Mouse (Mus musculus) heart, embryonic 10.5 days (tissue): ENCODE results near the gene Cacna1b. TPM values are rescaled to one million over a fixed set of nuclear protein-coding genes. Genes with fewer than 3 reads are reported as not detected.

Source experiments
- DNase-seq: peaks from one replicate; pipeline ENCODE4 v3.0.0-alpha.2; 2017; ENCODE audit warnings: low spot score
- H3K27ac ChIP-seq: fragments of 300-500 bp; sonication (generic); 2 replicates; pipeline ENCODE4 v1.5.1; 2016; ENCODE audit warnings: mild to moderate bottlenecking
- H3K27me3 ChIP-seq: fragments of 300-500 bp; sonication (generic); 2 replicates; pipeline ENCODE4 v1.6.1; 2016; ENCODE audit warnings: mild to moderate bottlenecking; ENCODE audit not compliant: poor library complexity, insufficient read depth, severe bottlenecking
- H3K36me3 ChIP-seq: fragments of 300-500 bp; sonication (generic); 2 replicates; pipeline ENCODE4 v1.6.1; 2016; ENCODE audit warnings: mild to moderate bottlenecking, moderate library complexity
- H3K4me1 ChIP-seq: fragments of 300-500 bp; sonication (generic); 2 replicates; pipeline ENCODE4 v1.6.1; 2016; ENCODE audit warnings: mild to moderate bottlenecking
- H3K4me3 ChIP-seq: fragments of 300-500 bp; sonication (generic); 2 replicates; pipeline ENCODE4 v1.5.1; 2016; ENCODE audit warnings: mild to moderate bottlenecking, moderate library complexity
- H3K9me3 ChIP-seq: fragments of 300-500 bp; sonication (generic); 2 replicates; pipeline ENCODE4 v1.6.1; 2016; ENCODE audit warnings: mild to moderate bottlenecking, moderate library complexity
- WGBS: fragments of 180-500 bp; shearing (Covaris S2); methylation state at CpG from one replicate; pipeline ENCODE4 v1.1.7; 2016; 5-methylcytosine and 5-hydroxymethylcytosine counted together
- polyA plus RNA-seq: library from polyadenylated mRNA; unstranded; fragments of >200 nt; fragmentation: Nextera tagmentation; extraction: Ambion mirVana; gene quantifications from 2 replicates; pipeline ENCODE4 v1.2.1, GENCODE M21; 2016

The Cacna1b gene
- polyA plus RNA-seq, 1 experiment from 2014 or later: 0.57 TPM

- WGBS: 80% methylated on average over 3 of the region's 3 CpGs
- Histone ChIP-seq H3K27ac (no peak overlapping the region), H3K9me3 (no peaks in the 10 kb centered on the region), H3K27me3 (peaks cover 43% of the 10 kb centered on the region), H3K4me3 (no peak overlapping the region), H3K36me3 (no peaks in the 10 kb centered on the region), H3K4me1 (peaks cover 8% of the 10 kb centered on the region)
- DNase-seq: peak; percentile 68
Observed at GRCm38 (mm10) chr2:24677629-24678028, 85.3 kb downstream of the Cacna1b start.

GRCm38 (mm10) chr2:24674432-24675006 lies 88.4 kb downstream of the Cacna1b start:
- Histone ChIP-seq H3K36me3 (no peaks in the 10 kb centered on the region), H3K27me3 (peaks cover 24% of the 10 kb centered on the region), H3K4me1 (peaks cover 8% of the 10 kb centered on the region), H3K9me3 (no peaks in the 10 kb centered on the region), H3K27ac (no peak overlapping the region), H3K4me3 (no peak overlapping the region)
- peak; percentile 38 for DNase-seq
- WGBS: 78% methylated on average over 6 of the region's 6 CpGs

DNA sequence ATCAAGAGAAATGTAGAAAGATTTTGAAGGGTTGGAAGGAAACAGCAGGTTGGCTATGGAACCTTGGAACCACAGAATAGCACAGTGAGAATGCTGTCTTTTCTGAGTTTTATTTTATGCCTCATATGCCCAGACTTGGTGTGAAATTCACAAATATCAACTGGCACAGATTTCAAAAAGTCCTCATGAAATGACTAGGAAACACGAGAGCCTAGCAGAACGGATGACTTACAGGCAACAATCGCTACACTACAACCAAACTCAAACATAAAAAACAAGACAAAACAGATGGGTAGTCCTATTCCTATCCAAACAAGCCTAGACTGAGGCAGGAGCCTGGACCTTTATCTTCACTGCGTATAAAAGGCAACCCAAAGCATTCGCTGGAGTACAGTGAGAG lies 94.4 kb downstream of the Cacna1b start:
- no peaks in the 10 kb centered on the region for H3K27me3 ChIP-seq
- 87% methylated on average over 5 of the region's 5 CpGs for WGBS
- no peak overlapping the region for H3K27ac ChIP-seq
- H3K4me1 ChIP-seq: peaks cover 4% of the 10 kb centered on the region; the same call in 1 of the 2 replicates
- H3K36me3 ChIP-seq: no peaks in the 10 kb centered on the region
- no peak overlapping the region for H3K4me3 ChIP-seq
- H3K9me3 ChIP-seq: no peaks in the 10 kb centered on the region
- DNase-seq: no peak

- Histone ChIP-seq H3K4me3 (peak overlapping the region; percentile 18; the same call in 1 of the 2 replicates), H3K36me3 (no peaks in the 10 kb centered on the region), H3K4me1 (peaks cover 4% of the 10 kb centered on the region; the same call in 1 of the 2 replicates), H3K27me3 (no peaks in the 10 kb centered on the region), H3K27ac (no peak overlapping the region), H3K9me3 (no peaks in the 10 kb centered on the region)
- DNase-seq: no peak
- WGBS: 25% methylated on average over 9 of the region's 9 CpGs
Observed at GRCm38 (mm10) chr2:24664678-24665257, 98.2 kb downstream of the Cacna1b start.

DNA sequence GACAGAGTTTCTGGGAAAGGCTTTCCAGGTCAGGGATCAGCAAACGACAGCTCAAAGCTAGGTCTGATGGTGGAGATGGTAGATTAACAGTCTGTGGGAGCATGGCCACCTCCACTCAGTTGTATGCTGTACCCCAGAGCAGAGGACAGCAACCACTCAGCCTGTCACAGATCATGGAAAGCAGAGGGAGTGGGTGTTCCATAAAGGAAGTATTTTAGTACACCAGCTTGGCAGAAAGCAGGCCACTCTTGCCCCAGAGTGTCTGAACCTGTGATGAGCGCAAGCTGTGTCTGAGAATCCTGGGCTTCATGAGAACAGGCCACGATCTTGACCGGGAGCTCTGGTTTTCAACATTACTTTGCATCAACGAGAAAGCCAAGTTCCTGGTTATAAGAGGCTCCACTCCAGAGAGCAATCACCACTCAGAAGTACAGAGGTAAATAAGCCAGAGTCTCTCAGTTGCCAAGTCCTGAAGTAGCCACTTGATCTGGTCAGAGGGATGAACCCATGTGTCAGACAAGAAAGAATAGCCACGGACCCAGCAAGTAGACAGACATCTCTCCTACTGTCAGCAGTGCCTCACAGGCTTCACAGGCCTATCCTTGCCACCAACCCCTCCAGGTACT lies 103.7 kb downstream of the Cacna1b start:
- Histone ChIP-seq H3K4me3 (no peak overlapping the region), H3K27me3 (0 out of 2 replicates have a peak, but pooled peaks cover under 1% of the 10 kb centered on the region), H3K9me3 (no peaks in the 10 kb centered on the region), H3K4me1 (no peaks in the 10 kb centered on the region), H3K27ac (no peak overlapping the region), H3K36me3 (no peaks in the 10 kb centered on the region)
- DNase-seq: no peak
- 59% methylated on average over 6 of the region's 6 CpGs for WGBS

- H3K9me3 ChIP-seq: no peaks in the 10 kb centered on the region
- H3K27ac ChIP-seq: no peak overlapping the region
- no peaks in the 10 kb centered on the region for H3K4me1 ChIP-seq
- WGBS: 82% methylated on average over 6 of the region's 6 CpGs
- H3K27me3 ChIP-seq: no peaks in the 10 kb centered on the region
- H3K4me3 ChIP-seq: no peak overlapping the region
- H3K36me3 ChIP-seq: no peaks in the 10 kb centered on the region
- no peak for DNase-seq
Observed at GRCm38 (mm10) chr2:24648503-24648902, 114.4 kb downstream of the Cacna1b start.

- Histone ChIP-seq H3K27me3 (no peaks in the 10 kb centered on the region), H3K27ac (no peak overlapping the region), H3K4me3 (no peak overlapping the region), H3K36me3 (no peaks in the 10 kb centered on the region), H3K9me3 (no peaks in the 10 kb centered on the region), H3K4me1 (no peaks in the 10 kb centered on the region)
- WGBS: 84% methylated on average over 5 of the region's 5 CpGs
- DNase-seq: no peak
Observed at GRCm38 (mm10) chr2:24646452-24647146, 116.4 kb downstream of the Cacna1b start.

DNA sequence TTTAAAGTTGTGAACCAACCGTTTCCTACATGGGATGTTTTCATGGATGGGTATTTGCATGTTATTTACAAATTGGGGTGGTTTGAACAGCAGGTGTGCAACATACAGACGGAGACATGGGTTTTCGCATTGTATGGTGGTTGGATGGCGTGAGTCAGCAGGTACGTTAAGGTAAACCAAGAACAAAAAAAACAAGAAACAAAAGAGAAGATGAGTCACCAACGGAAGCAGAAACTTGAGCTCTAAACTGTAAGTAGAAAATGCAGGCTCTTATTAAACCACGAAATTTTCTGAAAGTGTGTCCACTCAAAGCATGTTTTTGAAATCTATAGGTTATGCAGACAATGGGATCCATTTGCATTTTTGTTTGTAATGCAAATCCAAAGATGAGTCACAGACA lies 120.1 kb downstream of the Cacna1b start:
- Histone ChIP-seq H3K9me3 (no peaks in the 10 kb centered on the region), H3K27me3 (no peaks in the 10 kb centered on the region), H3K36me3 (no peaks in the 10 kb centered on the region), H3K4me3 (no peak overlapping the region), H3K27ac (no peak overlapping the region), H3K4me1 (no peaks in the 10 kb centered on the region)
- no peak for DNase-seq
- 82% methylated on average over 7 of the region's 7 CpGs for WGBS

DNA sequence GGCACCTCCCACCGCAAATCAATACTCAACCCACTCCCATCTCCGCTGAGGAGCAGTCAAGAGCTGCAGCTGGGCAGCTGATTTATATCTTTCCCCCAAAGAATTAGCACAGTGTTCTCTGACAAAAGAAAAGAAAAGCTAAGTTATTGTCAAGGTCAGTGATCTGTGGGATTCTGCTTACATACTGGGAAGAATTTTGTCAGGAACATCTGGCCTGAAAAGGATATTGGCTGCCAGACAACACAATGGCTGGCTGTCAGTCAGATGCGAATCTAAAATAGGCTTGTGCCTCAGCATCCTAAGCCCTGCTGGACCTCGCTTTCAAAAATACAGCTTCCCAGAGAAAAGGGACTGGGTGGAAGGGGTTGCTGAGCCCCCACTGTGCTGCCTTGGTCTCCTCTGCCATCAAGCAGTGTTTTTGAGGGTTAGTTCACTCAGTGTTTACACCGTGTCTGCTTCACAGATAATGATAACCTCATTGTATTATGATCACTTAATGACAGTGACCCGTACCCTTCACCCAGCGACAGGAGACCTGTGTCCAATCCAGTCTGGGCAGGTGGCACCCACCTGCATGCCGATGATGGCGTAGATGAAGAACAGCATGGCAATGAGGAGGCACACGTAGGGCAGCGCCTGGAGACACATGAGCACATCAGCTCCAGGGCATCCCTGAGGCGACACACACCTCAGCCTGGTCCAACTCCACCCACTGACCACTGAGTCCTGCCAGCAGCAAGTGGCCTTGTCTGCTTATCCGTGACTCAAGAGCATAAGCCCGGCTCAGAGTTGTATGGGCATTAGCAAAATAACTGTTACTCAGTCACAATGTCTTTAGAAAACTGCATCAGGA lies 124.6 kb downstream of the Cacna1b start:
- Histone ChIP-seq H3K27me3 (no peaks in the 10 kb centered on the region), H3K9me3 (no peaks in the 10 kb centered on the region), H3K36me3 (no peaks in the 10 kb centered on the region), H3K4me3 (no peak overlapping the region), H3K4me1 (no peaks in the 10 kb centered on the region), H3K27ac (no peak overlapping the region)
- 81% methylated on average over 14 of the region's 14 CpGs for WGBS
- peak; percentile 62 for DNase-seq

DNA sequence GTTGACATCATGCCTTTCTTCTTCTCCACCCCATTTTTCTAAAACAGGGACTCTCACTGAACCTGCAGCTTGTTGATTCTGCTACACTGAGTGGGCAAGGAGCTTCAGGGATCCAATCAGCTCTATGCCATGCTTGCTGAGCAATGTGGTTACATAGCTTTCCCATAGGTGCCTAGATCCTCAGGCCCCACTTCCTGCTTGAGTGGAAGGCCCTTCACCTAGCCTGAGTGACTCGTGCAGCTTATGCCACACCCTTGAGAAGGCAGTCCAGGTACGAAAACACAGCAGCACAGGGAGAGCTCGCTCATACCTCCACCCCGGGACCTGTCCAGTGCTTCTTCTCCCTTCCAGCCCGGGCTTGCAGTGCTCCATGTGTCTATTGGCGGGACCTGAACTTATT lies 129.3 kb downstream of the Cacna1b start:
- Histone ChIP-seq H3K4me3 (no peak overlapping the region), H3K27ac (no peak overlapping the region), H3K27me3 (no peaks in the 10 kb centered on the region), H3K36me3 (no peaks in the 10 kb centered on the region), H3K9me3 (no peaks in the 10 kb centered on the region), H3K4me1 (no peaks in the 10 kb centered on the region)
- WGBS: 85% methylated on average over 6 of the region's 6 CpGs
- DNase-seq: no peak

- no peak overlapping the region for H3K27ac ChIP-seq
- DNase-seq: no peak
- no peaks in the 10 kb centered on the region for H3K27me3 ChIP-seq
- no peaks in the 10 kb centered on the region for H3K4me1 ChIP-seq
- 79% methylated on average over 4 of the region's 4 CpGs for WGBS
- H3K4me3 ChIP-seq: no peak overlapping the region
- H3K9me3 ChIP-seq: no peaks in the 10 kb centered on the region
- no peaks in the 10 kb centered on the region for H3K36me3 ChIP-seq
Observed at GRCm38 (mm10) chr2:24617141-24617540, 145.8 kb downstream of the Cacna1b start.

DNA sequence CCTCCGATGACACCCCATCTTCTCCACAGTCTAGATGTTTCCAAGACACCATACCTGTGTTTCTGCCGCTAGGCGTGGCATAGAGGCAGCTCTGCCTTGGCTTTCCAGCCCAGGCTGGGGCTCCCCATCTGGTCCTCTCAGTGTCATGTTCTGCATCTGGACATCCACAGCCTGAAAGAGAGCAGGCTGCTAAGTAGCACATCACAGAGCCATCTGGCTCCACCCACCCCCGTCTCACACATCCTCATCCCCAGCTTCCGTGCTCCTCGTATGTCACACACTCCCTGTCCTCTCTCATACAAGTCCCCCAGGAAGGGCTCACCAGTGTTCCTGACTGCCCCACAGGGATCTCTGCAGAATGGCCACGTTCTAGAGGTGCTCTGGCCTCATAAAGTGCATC lies 153.2 kb downstream of the Cacna1b start:
- H3K9me3 ChIP-seq: no peaks in the 10 kb centered on the region
- peaks cover 41% of the 10 kb centered on the region for H3K27me3 ChIP-seq
- no peak for DNase-seq
- WGBS: 76% methylated on average over 7 of the region's 7 CpGs
- H3K4me3 ChIP-seq: no peak overlapping the region
- peaks cover 11% of the 10 kb centered on the region; the same call in 1 of the 2 replicates for H3K4me1 ChIP-seq
- no peaks in the 10 kb centered on the region for H3K36me3 ChIP-seq
- H3K27ac ChIP-seq: no peak overlapping the region
